In the genomic region with DNA sequence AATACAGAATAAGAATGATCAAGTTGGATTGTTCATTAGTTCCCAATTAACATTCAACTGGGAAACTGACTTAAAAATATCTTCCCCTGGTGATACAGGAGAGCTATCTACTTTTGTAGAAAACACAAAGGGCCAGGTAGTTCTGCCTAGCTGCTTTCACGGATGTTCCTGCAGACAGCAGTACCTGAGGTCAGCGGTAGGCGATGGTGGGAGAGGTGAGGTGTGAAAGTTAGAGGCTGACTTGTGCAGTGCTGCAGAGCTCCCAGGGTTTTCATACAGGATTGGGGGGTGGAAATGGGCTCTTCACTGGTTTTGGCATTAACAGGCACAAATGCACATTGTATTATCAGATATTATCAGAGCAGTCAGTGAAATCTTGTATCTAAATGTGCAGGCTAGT, we compare ENCODE assay signal across 19 mouse cellular contexts.
"Had no signal": no experiment of that assay in that cellular context is flagged by ENCODE, and none has a peak within 500 bp of the region (broad histone marks: within the 10 kb centered on the region; RNA-seq: fewer than 3 reads in every experiment).

No protein-coding gene starts in this region.

- H3K9me3 ChIP-seq: liver, embryonic 12.5 days; liver, embryonic 15.5 days; lung, embryonic 15.5 days had no signal

- H3K4me2 ChIP-seq: liver, embryonic 12.5 days; liver, embryonic 15.5 days; lung, embryonic 15.5 days; midbrain, embryonic 11.5 days had no signal

- H3K27ac ChIP-seq: left cerebral cortex, adult 2 months; liver, embryonic 12.5 days; liver, embryonic 15.5 days; lung, embryonic 15.5 days; stomach, postnatal 0 days had no signal

- H3K4me1 ChIP-seq: liver, embryonic 12.5 days; liver, embryonic 15.5 days; lung, embryonic 15.5 days had no signal

- H3K36me3 ChIP-seq: liver, embryonic 12.5 days; liver, embryonic 15.5 days; lung, embryonic 15.5 days had no signal

- H3K27me3 ChIP-seq: liver, embryonic 12.5 days; liver, embryonic 15.5 days; lung, embryonic 15.5 days had no signal

- DNase-seq: kidney, postnatal 10 days; kidney, postnatal 36 days; layer of hippocampus, postnatal 36 days; lung, adult 18-20 months; lung, postnatal 10 days; lung, postnatal 36 days; midbrain, embryonic 14.5 days; right cerebral cortex, adult 18-20 months; right cerebral cortex, postnatal 14 days; right cerebral cortex, postnatal 4 days; thymus, adult 2 months; thymus, postnatal 14 days; thymus, postnatal 4 days had no signal

- ATAC-seq: liver, embryonic 12.5 days had no signal

- H3K9ac ChIP-seq: liver, embryonic 12.5 days; liver, embryonic 15.5 days; lung, embryonic 15.5 days had no signal

- H3K4me3 ChIP-seq: left cerebral cortex, adult 2 months; liver, embryonic 12.5 days; liver, embryonic 15.5 days; lung, embryonic 15.5 days had no signal
